Mouse (Mus musculus) liver, adult 2 months (tissue): ENCODE data around the gene Cyp4a32.
"Not testable (repeated sequence)": the region's sequence is repeated elsewhere in the genome, so short reads cannot be mapped to it uniquely, and the experiment has no call there.

Source experiments
- CTCF ChIP-seq: fragments of 200-500 bp; IDR thresholded peaks from 2 replicates; pipeline ENCODE4 v1.5.1; 2011; ENCODE audit warnings: low read depth, low read length, control low read depth
- POLR2A ChIP-seq: fragments of 200-500 bp; IDR thresholded peaks from 2 replicates; pipeline ENCODE4 v1.6.1; 2011; ENCODE audit warnings: low read length, control low read depth; ENCODE audit not compliant: insufficient read depth; ENCODE audit errors: extremely low read depth

DNA sequence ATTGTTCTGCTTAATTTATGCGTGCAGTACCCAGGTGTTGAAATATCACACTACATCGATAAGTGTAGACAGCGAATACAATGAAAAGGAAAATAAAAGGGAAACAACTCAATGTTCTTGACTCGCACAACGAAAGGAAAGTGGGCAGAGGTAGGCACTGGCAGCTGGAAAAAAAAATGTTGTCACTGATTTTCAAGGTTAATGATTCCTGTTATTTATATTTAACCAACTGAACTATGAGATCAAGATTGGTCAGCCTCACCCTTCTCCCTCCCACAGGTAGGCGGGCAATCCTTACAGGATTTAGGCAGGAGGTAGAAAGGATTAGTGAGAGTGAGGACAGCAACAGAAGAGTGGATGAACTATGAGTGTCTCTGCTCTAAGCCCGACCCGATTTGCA, at the start of gene Cyp4a32:
- TF ChIP-seq CTCF, POLR2A: not testable (repeated sequence)
